Mouse (Mus musculus): ENCODE data around the gene Hs3st3a1.

DNA sequence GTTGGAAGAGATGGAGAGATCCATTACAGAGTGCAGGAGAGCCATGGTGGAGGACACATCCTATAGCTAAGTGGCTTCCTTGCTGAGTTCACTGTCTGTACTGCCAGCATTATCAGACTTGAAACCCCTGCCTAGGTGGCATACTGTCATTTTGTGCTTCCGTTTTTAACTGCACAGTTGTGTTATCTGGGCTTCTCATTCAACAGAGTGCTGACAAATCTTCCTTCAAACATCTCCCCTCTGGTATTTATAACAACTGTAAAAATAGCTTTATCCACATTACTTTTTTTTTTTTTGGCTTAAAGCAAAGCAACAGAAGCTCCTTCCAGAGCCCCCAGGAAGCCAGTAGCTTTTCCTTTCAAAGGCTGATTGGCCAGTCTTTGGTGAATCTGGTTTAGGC is 10.1 kb downstream of the Hs3st3a1 start:
- TF ChIP-seq CTCF (conservative IDR thresholded peaks at IDR 0.05; ENCODE audit: low read length) (no peak), NANOG (IDR thresholded peaks at IDR 0.05; ENCODE audit: borderline replicate concordance, low read length) (no peak)
